Mouse (Mus musculus) testis, adult 2 months (tissue): ENCODE results near the gene Hps3.

Experiments used
- CTCF ChIP-seq: fragments of 200-500 bp; IDR thresholded peaks from 2 replicates; pipeline ENCODE4 v1.5.1; 2012; ENCODE audit warnings: low read depth, mild to moderate bottlenecking, inconsistent platforms, low read length, moderate library complexity; ENCODE audit not compliant: control insufficient read depth, insufficient read depth, insufficient replicate concordance
- POLR2A ChIP-seq: fragments of 200-500 bp; IDR thresholded peaks from 2 replicates; pipeline ENCODE4 v1.6.1; 2012; ENCODE audit warnings: low read depth, mild to moderate bottlenecking, inconsistent platforms, low read length, moderate library complexity; ENCODE audit not compliant: control insufficient read depth

- TF ChIP-seq CTCF (no peak), POLR2A (no peak)
These were observed 27.8 kb downstream of the Hps3 start for GRCm38 (mm10) chr3:20007275-20007674.
